Mouse (Mus musculus) thymus, postnatal 25 days (tissue): ENCODE results near the gene Entpd1.

Experiments
- DNase-seq: peaks from one replicate; pipeline ENCODE4 v3.0.0; 2022

Entpd1 gene

DNA sequence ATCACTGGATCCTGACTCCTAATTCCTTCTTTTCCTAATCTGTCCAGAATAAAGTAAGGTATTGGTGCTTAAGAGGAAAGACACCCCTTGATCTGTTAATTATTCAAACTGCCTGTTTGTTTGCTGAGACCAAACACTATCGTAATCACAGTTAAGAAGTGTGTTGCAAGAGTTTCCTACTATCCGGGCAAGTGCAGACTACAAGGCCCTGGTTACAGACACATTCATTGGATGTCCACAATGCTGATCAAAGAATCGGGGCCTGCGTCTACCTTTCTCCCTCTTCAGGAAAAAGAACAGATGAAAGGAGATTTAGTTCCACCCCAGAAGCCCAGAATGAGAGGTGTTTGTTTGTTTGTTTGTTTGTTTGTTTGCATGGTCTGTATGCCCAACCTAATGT lies 116.0 kb downstream of the Entpd1 start:
- DNase-seq: no peak

DNA sequence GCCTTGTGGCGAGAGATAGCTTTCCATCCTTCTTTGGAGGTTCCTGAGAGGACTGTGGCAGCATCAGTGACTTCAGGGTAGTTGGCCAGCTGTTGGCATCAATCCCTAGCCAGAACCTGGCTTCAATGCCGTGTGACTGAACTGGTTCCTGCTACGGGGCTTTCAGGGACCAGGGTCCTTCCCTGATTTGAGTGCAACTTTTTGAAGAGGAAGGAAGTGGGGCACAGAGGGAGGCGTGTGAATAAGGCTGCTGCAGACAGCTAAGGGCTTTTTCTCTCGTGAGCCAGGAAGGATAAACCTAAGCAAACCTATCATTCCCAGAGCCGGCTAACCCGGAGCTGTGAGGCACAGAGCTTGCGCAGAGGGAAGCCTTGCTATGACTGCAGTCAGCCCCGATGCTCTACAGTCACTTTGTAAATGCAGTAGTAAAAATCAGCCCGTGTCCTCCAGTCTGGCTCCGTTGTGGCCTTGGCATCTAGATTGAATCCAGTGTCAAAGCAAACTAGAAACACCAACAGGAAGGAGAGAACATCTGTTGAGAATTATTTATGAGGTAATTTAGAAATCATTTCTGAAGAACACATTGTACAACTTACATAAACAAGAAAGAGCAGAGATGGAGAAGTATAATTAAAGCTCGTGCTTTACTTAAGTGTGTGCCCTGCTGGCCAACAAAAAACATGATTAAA lies 116.7 kb downstream of the Entpd1 start:
- no peak for DNase-seq

DNA sequence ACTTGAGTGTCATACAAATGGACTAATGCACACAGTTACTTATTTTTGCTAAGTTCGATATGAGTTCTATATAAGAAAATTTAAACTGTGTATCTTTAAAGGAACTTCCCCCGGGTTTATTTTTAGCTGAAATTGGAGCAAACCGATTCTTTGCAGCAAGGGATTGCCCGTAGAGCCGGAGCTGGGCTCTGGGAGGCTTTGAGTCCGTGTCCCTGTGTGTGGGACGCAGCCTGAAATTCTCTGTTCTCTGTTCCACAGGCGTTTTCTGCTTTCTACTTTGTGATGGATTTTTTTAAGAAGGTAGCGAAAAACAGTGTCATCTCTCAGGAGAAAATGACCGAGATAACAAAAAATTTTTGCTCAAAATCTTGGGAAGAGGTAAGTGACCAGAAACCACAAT lies 121.2 kb downstream of the Entpd1 start:
- DNase-seq: no peak

DNA sequence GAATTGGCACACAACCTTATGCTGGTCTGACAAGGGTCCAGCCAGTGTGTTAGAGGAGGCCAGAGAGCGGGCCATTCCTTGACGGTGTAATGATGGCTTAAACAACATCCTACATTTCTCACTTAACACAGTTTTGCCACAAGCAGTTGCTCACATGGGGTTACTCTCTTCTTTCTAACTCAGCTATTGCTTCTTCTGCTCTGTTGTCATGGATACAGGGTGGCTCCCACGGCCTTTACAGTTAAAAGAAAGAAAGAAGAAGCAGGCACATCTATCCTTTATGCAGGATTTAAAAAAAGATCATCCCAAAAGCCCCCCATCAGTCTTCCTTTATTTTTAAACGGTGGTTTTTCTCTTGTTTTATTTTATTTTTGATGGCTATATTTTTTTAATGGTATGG lies 121.7 kb downstream of the Entpd1 start:
- no peak for DNase-seq

DNA sequence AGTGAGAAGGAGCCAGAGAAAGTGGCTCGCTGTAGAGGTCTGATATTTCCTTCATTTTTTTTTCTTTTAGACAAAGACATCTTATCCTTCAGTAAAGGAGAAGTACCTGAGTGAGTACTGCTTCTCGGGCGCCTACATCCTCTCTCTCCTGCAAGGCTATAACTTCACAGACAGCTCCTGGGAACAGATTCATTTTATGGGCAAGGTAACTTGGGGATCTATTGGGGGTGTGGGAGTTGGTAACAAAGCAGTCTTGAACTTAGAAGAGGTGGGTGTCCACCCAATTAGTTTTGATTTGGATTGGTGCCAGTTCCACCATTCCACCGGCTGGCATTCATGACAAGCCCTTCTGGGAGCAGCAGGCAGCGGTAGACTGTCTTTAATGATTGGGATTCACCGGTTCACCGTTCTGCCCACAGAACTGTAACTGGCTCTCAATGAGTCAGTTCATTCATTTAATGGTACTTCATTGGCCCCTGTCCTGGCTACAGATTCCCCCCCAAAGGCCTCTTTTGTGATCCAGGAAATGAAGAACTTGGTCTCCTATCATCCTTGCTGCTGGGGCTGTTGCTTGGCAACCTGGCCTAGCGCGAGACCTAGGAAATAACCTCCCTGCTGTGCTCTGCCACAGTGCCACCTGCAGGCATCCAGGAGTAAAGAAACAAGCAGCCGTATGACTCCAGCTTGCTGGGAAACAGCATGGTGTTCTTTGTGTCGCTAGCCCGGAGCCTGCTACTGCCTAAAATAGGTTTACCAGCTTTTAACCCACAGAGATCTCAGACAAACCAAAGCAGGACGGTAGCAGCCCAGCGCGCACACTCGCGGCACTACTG lies 124.7 kb downstream of the Entpd1 start:
- DNase-seq: peak; percentile 68

DNA sequence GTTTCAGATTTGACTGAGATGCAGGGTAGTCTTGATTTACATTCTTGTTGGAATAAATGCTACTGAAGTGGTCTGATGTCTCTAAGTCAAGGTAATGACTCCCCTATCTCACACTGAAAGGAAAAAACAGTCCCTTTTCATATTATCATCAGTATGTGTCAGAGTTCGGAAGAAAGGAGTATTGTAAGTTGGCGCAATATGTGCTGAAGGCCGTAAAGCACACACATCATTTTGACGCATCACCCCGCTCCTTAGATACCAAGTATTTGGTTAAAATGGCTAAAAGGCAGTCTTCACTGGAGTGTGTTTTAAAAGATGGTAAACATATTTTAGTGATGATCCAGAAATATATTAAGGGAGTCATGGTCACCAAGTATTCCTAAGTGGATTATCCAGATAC lies 125.4 kb downstream of the Entpd1 start:
- DNase-seq: no peak

DNA sequence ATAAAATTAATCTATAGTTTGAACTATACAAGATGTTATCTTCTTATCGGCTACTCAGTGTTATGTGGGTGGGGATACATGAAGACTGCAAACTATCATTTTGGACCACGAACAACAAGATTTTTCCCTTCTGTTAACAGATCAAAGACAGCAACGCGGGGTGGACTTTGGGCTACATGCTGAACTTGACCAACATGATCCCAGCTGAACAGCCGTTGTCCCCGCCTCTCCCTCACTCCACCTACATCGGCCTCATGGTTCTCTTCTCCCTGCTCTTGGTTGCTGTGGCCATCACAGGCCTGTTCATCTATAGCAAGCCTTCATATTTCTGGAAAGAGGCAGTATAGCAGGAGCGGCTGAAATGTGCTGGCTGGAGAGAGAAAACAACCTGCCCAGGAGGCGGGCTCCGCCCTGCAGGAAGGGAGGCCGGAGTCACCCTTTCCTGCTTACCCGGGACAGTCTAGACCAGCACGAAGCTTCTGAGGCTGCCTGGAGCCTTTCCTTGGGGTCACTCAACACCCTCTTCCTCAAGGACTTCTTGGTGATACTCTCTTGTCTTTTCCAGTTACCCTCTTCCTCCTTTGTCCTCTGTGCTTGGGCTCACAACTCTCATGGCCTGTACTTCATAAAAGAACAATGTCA lies 126.6 kb downstream of the Entpd1 start:
- DNase-seq: no peak

DNA sequence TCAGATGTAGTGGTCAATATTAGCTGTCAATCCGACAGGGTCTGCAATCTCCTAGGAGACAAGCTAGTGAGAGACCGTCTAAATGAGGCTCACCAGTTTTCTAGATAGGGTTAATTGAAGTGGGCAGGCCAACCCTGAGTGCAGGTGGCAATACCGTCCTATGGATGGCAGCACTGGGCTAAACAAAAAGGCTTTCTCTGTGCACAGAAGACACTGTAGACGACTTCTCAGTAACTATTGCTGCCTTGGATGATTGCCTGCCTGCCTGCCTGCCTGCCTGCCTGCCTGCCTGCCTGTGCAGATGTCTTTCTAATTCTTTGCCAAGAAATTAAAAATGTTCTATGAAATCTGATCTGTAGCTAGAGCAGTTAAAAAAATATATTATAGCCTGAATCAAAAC lies 134.4 kb downstream of the Entpd1 start:
- no peak for DNase-seq

DNA sequence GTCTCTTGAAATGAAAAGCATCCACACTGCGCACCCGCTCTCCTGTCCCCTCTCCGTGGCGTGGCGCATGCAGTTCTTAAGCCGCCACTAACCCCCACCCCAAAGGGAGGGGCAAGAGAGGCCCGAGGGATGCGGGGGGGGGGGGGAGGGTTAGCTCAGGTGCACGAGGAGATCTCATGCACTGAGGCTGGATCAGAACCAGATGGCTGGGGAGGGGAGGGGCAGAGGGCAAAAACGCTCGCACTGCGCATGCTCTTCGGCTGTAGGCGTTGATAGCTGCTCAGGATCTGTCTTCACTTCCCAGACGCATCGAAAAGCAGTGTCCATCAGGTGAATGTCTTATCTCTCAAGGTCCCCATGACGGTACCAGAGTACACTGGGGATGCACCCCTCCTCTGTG lies 136.4 kb downstream of the Entpd1 start, which contains the start of gene Cc2d2b:
Cc2d2b (plus strand) TSS at position 195 of the 400 bp plus-strand sequence.
- DNase-seq: no peak

DNA sequence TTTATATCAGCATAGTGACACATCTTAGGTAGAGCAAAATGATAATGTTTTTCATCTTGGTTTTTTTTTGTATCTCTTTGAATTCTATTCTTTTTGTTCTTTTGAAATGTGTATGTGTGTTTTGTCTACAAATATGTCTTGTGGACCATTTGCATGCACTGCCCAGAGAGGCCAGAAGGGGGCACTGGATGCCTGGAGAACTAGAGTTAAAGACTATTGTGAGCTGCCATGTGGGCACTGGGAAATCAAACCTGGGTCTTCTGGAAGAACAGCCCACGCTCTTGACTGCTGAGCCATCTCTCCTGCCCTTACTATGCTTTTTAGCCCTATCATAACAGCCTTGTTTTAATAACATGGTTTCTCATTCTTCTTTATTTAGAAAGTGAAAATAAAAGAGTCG lies 142.1 kb downstream of the Entpd1 start:
- DNase-seq: peak; percentile 78

DNA sequence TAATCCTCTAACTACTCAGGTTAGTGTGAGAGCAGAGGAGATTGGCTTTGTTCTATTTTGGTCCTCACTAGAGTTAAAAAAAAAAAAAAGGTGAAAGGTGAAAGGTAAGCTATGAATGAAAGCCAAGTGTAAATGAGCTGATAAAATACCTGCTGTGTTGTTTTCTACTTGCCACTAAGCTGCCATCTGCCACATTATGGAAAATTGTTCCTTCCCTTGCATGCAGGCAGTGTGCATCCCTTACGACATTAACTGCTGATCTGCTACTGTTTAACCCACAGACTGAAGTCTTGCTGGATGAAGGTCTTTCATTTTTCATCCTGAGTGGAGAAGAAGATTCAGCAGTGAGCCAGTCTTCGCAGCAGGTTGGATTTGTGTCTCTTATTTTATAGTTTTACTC lies 147.9 kb downstream of the Entpd1 start:
- no peak for DNase-seq

DNA sequence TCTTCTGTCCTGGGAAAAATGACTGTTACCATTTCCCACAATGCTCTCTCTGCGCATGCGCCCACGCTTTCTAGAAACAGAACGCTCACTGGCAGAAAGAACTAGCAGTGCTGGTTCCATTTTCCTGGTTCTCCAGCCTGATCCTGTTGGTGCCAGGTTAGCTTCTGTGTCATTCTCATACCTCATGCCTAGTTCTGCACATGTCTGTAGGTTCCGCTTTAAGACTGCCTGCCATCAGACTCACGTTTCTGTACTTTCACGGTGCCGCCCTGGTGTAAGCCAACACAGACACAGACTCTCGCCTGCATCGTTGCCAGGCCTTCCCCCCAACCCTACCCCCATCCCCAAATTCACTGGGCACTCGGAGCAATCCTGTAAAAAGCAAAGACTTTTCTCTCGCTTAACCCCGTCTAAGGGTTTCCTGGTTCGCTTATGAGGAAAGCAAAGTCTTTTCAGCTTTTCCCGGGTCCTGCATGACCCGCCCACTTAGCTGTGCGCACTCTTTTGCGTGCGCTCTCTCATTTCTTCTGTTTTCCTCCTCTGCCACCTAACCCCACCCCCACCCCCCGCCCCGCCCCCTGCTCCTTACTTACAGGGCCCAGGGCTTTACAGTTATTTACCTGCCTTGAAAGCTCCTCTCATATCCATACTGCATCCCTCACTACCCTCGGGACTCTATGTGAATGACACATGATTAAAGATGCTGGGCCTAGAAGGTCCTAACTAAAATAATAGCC lies 150.0 kb downstream of the Entpd1 start:
- peak; percentile 32 for DNase-seq

DNA sequence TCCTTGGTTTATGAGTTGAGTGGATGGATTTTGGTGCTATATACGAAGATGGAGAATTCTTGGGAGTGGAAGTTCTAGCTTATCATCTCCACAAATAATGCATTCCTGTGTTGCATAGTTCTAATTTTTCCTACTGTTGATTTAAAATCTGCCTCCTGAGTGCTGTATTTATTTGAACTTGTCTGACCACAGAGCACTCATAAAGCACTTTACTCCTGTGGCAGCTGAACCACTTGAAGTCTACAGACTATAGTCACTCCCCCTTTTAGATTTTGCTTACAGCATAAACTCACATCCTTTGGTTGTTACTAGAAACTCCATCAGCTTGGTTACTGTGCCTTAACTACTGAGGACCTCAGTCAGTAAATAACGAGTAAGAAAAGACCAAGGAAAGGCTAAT lies 155.0 kb downstream of the Entpd1 start:
- no peak for DNase-seq

DNA sequence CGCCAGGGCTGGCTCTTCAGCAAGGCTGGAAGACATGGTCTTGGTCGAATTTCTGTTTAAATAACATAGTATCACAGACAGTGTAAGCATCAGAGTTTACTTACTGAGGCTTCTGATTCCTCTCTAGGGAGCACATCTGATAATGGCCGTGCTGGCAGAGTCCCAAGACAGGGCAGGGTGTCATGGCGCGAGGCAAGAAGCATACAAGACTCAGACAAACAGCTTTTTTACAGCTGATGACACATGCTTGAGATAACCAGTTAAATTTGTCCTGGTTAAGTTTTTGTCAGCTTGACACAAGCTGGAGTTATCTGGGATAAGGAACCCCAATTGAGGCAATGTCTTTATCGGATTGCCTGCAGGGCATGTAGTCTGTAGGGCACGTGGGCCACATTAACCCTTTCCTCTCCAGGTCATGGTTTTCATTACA lies 157.2 kb downstream of the Entpd1 start:
- DNase-seq: no peak

DNA sequence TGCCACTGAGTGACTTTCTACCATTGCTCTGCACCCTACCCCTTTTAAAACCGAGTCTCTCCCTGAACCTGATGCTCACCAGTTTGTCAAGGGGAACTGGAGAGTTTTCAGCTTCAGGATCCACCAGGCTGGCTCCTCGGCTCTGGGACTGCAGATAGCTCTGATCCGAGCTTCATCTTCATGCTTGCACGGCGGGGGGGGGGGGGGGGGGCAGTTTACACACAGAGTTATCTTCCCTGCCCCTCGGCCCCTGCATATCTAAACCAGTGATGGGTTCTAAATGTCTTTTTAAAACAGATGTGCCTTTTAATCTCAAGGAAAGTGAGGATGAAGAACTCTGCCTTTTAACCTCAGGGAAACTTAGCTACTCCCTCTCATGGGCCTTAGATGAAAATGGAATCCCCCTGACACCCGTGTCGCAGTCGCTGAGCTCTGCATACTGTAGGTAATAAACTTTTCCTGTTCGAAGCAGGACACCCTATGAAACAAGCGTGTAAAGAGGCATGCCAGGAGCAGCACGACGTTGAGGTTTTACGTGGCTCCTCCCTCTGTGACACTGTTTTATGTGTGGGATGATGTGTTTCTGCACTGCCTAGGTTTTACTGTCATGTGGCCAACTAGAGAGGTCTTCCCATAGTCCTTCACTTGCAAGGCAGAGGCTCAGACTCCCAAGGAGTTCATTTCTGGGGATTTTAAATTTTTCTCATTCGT lies 176.0 kb downstream of the Entpd1 start:
- DNase-seq: no peak

DNA sequence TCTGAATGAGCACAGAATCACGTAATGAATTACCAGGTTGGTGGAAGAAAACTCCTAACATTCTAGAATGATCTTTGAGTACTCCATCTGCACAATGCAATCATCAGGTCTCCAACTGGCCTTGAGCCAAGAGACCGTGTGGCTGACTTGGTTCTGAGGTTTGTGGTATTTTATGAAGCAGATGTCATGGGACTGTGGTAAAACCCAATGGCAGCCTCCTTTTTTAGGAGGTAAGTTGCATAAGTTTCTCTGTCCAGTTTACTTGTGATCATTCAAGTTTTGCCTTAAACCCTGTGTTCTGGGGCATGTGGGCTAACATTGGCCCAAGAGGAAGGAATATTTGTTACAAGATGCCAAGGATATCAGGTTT lies 176.5 kb downstream of the Entpd1 start:
- DNase-seq: no peak
